Mouse (Mus musculus): Measurements from ENCODE around the gene Slc25a18. TPM values are rescaled to one million over a fixed set of nuclear protein-coding genes. Genes with fewer than 3 reads are reported as not detected.

The Slc25a18 gene
- polyA plus RNA-seq (2011; ENCODE audit: insufficient read length, low read depth, missing spikeins) = 0.46 TPM in 1 of 2 replicates, not detected in the other

DNA sequence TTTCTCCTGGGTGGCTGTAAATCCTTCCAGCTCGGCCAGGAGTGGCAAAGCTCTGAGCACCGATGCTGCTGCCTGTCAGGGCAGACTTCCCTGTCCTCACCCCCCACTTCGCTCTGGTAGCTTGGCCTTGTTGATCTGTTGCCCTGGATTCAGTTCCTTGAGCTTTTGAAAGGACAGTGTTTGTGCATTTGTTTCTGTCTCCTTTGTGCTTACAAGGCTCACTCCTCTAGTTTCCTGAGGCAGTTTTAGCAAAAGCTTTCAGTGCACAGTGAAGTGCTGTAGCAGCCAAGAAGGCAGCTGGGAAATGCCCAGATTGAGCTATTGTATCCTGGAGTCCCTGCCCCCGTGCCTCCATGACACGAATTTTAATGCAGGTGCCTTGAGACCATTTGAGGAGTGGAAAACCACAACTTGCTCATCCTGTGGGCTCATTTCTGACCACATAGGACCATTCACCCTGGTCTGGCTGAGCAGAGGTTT lies at the start of gene Slc25a18:
Slc25a18 (plus strand) TSS at position 430 of the 480 bp plus-strand sequence.
- Histone ChIP-seq H3K4me3 (ENCODE audit: insufficient read depth, low read length) (no peak within 1 kb of the TSS), H3K4me1 (ENCODE audit: control insufficient read depth, insufficient read depth, low read length) (no peaks in the 10 kb centered on the region), H3K27ac (ENCODE audit: insufficient read depth, low read length) (no peak within 1 kb of the TSS)
- TF ChIP-seq POLR2A (IDR thresholded peaks at IDR 0.05; ENCODE audit: low read depth, low read length) (no peak), CTCF (IDR thresholded peaks at IDR 0.05; ENCODE audit: borderline replicate concordance, insufficient read depth, low read length) (no peak)

DNA sequence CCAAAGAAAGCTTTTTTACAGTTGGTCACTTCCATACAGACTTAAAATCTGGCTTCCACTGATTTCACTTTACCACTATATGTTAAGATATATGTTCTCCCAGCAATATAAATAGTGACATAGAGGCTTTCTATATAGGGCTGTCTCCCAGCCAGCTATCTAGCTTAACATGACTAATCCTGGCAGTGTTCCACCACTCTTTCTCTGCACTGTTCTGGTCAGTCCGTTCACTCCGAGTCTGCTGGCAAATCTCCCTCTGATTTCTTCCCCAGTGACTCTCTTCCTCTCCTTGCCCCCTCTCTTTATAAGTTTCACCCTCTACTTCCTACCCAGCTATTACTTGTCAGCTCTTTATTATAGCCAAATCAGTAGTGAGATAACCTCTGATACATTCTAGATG lies 47.4 kb upstream of the Slc25a18 start:
- no peak overlapping the region for H3K4me3 ChIP-seq (ENCODE audit: insufficient read depth, low read length)
- H3K27ac ChIP-seq (ENCODE audit: insufficient read depth, low read length) = no peak overlapping the region
- H3K4me1 ChIP-seq (ENCODE audit: control insufficient read depth, insufficient read depth, low read length) = no peaks in the 10 kb centered on the region
- TF ChIP-seq POLR2A (IDR thresholded peaks at IDR 0.05; ENCODE audit: low read depth, low read length) (no peak), CTCF (IDR thresholded peaks at IDR 0.05; ENCODE audit: borderline replicate concordance, insufficient read depth, low read length) (no peak)

DNA sequence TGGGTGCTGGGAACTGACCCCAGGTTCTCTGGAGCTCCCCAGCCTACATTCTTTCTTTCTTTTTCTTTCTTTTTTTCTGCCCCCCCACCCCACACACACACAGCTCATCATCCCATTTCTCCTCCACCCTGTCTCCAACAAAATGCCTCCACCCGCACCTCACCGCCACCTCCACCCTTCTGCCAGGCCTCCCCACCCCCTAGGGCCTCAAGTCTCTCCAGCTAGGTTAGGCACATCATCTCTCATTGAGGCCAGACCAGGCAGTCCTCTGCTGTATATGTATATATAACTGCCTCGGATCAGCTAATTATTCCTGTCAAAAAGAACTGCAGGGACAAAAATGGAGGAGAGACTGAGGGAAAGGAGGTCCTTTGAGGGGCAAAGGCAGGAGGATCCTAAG lies 37.4 kb upstream of the Slc25a18 start:
- Histone ChIP-seq H3K27ac (ENCODE audit: insufficient read depth, low read length) (no peak overlapping the region), H3K4me1 (ENCODE audit: control insufficient read depth, insufficient read depth, low read length) (no peaks in the 10 kb centered on the region), H3K4me3 (ENCODE audit: insufficient read depth, low read length) (no peak overlapping the region)
- TF ChIP-seq POLR2A (IDR thresholded peaks at IDR 0.05; ENCODE audit: low read depth, low read length) = no peak
- TF ChIP-seq CTCF (IDR thresholded peaks at IDR 0.05; ENCODE audit: borderline replicate concordance, insufficient read depth, low read length) = no peak

- H3K4me1 ChIP-seq (ENCODE audit: control insufficient read depth, insufficient read depth, low read length) = no peaks in the 10 kb centered on the region
- no peak overlapping the region for H3K4me3 ChIP-seq (ENCODE audit: insufficient read depth, low read length)
- TF ChIP-seq POLR2A (IDR thresholded peaks at IDR 0.05; ENCODE audit: low read depth, low read length) = no peak
- no peak; the same call in 1 of the 2 replicates for TF ChIP-seq CTCF (IDR thresholded peaks at IDR 0.05; ENCODE audit: borderline replicate concordance, insufficient read depth, low read length)
These were observed 36.8 kb upstream of the Slc25a18 start for GRCm38 (mm10) chr6:120736566-120736965.

GRCm38 (mm10) chr6:120743130-120743529 lies 30.2 kb upstream of the Slc25a18 start:
- Histone ChIP-seq H3K4me1 (ENCODE audit: control insufficient read depth, insufficient read depth, low read length) (no peaks in the 10 kb centered on the region), H3K27ac (ENCODE audit: insufficient read depth, low read length) (no peak overlapping the region), H3K4me3 (ENCODE audit: insufficient read depth, low read length) (no peak overlapping the region)
- no peak for TF ChIP-seq CTCF (IDR thresholded peaks at IDR 0.05; ENCODE audit: borderline replicate concordance, insufficient read depth, low read length)

More at GRCm38 (mm10) chr6:120736566-120736965, 36.8 kb upstream of the Slc25a18 start:
- H3K27ac ChIP-seq (ENCODE audit: insufficient read depth, low read length) = no peak overlapping the region

GRCm38 (mm10) chr6:120744266-120744665 lies 29.1 kb upstream of the Slc25a18 start:
- H3K4me3 ChIP-seq (ENCODE audit: insufficient read depth, low read length) = no peak overlapping the region
- H3K4me1 ChIP-seq (ENCODE audit: control insufficient read depth, insufficient read depth, low read length) = no peaks in the 10 kb centered on the region
- no peak overlapping the region for H3K27ac ChIP-seq (ENCODE audit: insufficient read depth, low read length)
- TF ChIP-seq POLR2A (IDR thresholded peaks at IDR 0.05; ENCODE audit: low read depth, low read length) = no peak
- no peak for TF ChIP-seq CTCF (IDR thresholded peaks at IDR 0.05; ENCODE audit: borderline replicate concordance, insufficient read depth, low read length)

DNA sequence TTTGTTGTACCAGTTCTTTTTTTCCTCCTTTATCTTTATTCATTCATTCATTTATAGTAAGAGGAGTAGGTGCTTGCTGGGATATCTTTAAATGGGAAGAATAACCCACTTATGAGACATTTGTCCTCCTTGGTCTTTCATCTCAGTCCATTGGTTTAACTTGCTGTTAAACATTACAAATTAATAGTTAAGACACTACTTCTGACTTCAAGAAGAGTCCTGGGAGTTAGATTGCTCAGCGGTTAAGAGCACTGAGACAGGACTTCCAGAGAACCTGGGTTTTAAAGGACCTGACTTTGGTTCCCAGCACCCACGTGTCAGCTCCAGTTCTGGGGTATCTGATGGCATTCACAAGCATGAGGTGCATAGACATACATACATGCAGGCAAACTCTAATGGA lies 27.0 kb upstream of the Slc25a18 start:
- Histone ChIP-seq H3K4me1 (ENCODE audit: control insufficient read depth, insufficient read depth, low read length) (no peaks in the 10 kb centered on the region), H3K27ac (ENCODE audit: insufficient read depth, low read length) (no peak overlapping the region), H3K4me3 (ENCODE audit: insufficient read depth, low read length) (no peak overlapping the region)
- TF ChIP-seq CTCF (IDR thresholded peaks at IDR 0.05; ENCODE audit: borderline replicate concordance, insufficient read depth, low read length) (no peak), POLR2A (IDR thresholded peaks at IDR 0.05; ENCODE audit: low read depth, low read length) (no peak)

- H3K4me3 ChIP-seq (ENCODE audit: insufficient read depth, low read length) = no peak overlapping the region
- H3K4me1 ChIP-seq (ENCODE audit: control insufficient read depth, insufficient read depth, low read length) = no peaks in the 10 kb centered on the region
- TF ChIP-seq CTCF (IDR thresholded peaks at IDR 0.05; ENCODE audit: borderline replicate concordance, insufficient read depth, low read length) (no peak), POLR2A (IDR thresholded peaks at IDR 0.05; ENCODE audit: low read depth, low read length) (no peak)
- H3K27ac ChIP-seq (ENCODE audit: insufficient read depth, low read length) = no peak overlapping the region
These were observed 12.2 kb upstream of the Slc25a18 start for GRCm38 (mm10) chr6:120761151-120761550.

- TF ChIP-seq CTCF (IDR thresholded peaks at IDR 0.05; ENCODE audit: borderline replicate concordance, insufficient read depth, low read length) (no peak), POLR2A (IDR thresholded peaks at IDR 0.05; ENCODE audit: low read depth, low read length) (no peak)
- Histone ChIP-seq H3K4me1 (ENCODE audit: control insufficient read depth, insufficient read depth, low read length) (no peaks in the 10 kb centered on the region), H3K27ac (ENCODE audit: insufficient read depth, low read length) (no peak overlapping the region), H3K4me3 (ENCODE audit: insufficient read depth, low read length) (no peak overlapping the region)
These were observed 3.4 kb upstream of the Slc25a18 start for GRCm38 (mm10) chr6:120769972-120770371.

DNA sequence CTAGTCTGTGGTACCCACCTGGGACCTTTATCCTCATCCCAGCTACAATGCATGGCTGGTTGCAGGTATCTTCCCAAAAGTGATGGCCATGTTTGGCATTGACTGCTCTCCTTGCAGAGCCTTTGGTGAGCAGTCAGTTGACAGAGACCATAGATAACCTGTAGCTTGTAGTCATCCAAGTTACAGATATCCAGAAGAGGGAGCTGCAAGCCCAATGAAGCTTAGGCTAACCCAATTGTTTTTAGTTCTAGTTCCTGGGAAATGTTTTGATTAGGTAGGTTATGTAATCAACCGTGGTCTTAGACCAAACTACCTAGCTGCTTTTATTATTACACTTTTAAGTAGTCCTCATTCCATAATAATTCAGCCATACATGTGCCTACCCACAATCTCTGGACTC lies 2.0 kb upstream of the Slc25a18 start:
- Histone ChIP-seq H3K27ac (ENCODE audit: insufficient read depth, low read length) (no peak overlapping the region), H3K4me3 (ENCODE audit: insufficient read depth, low read length) (no peak overlapping the region), H3K4me1 (ENCODE audit: control insufficient read depth, insufficient read depth, low read length) (no peaks in the 10 kb centered on the region)
- TF ChIP-seq CTCF (IDR thresholded peaks at IDR 0.05; ENCODE audit: borderline replicate concordance, insufficient read depth, low read length) = no peak
- TF ChIP-seq POLR2A (IDR thresholded peaks at IDR 0.05; ENCODE audit: low read depth, low read length) = no peak

DNA sequence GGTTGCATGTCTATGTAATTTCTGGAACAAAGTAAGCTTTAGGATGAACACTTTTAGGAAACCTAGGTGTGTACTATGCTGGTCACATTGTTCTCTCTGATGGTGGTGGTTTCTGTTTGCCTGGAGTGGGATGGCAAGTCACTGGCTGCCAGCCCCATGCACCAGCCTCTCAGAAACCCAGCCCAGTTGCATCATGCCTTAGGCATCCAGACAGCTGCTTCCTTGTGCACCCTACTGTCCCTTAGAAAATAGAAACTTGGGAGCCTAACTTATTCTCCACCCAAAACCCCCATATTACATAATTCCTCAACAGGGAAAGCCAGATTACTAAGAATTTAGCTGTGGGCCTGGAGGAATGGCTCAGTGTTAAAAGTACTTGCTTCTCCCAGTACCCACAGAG lies 1.4 kb upstream of the Slc25a18 start:
- Histone ChIP-seq H3K4me1 (ENCODE audit: control insufficient read depth, insufficient read depth, low read length) (no peaks in the 10 kb centered on the region), H3K27ac (ENCODE audit: insufficient read depth, low read length) (no peak overlapping the region), H3K4me3 (ENCODE audit: insufficient read depth, low read length) (no peak overlapping the region)
- TF ChIP-seq CTCF (IDR thresholded peaks at IDR 0.05; ENCODE audit: borderline replicate concordance, insufficient read depth, low read length) = no peak
- TF ChIP-seq POLR2A (IDR thresholded peaks at IDR 0.05; ENCODE audit: low read depth, low read length) = no peak
